Mouse (Mus musculus): ENCODE measurements around the gene Tsc1. TPM values are rescaled to one million over a fixed set of nuclear protein-coding genes. Genes with fewer than 3 reads are reported as not detected.

Gene Tsc1
- total RNA-seq, 2 experiments from 2014 or later, result 17.6 to 19.6 TPM

DNA sequence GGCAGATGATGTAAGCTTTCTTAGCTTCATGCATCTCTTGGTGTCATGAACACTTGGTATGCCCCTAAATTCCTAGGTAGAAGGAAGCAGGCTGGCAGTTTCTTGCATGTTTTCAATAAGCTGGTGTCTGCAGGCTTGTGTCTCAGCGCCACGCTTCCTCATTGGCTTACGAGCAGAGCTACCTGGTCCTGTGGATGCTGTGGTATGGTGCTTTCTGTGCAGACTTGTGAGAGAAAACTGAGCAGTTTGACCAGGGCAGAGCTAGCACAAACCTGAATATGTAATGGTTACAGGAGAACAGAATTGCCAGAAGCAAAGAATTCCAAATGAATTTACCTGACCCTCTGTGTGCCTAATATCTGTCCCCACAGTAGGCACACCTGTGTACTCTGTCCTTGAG lies 2.1 kb downstream of the Tsc1 start:
- DNase-seq, result no peak

DNA sequence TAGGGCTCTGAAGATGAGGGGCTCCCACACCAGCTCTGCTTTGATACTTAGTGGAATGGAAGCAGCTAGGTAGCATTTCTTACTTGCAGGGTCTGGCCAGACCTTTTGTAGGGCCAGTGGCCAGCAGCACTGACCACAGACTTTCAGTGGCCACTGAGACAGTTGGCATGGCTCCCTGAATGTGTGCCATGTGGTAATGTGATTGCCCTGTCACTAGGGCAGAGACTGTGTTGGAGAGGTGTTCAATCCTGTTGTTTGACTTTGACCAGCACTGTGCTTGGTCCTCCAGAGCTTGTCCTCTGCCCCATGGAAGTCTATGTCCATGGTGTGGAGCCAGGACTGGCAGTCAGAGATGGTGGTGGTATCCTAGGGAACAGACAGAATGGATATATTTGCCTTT lies 9.5 kb downstream of the Tsc1 start:
- DNase-seq, result peak; percentile 48 to 50

DNA sequence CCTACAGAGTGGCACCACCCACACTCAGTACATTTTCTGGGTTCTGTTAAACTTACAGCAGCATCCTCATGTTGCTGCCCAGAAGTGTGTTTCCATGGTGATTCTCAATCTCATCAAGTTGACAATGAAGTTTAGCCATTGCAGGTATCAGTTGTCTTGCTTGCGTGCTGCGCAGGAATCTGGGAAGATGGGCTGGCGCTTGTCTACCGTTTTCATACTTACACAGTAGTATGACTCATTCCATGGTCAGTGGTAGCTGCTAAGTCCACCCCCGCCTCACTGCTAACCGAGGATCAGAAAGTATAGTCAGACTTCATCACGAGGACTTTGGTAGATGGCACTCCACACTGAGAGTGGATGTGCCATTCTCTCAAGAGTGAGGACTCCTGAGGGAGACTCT lies 12.3 kb downstream of the Tsc1 start:
- DNase-seq, result no peak

DNA sequence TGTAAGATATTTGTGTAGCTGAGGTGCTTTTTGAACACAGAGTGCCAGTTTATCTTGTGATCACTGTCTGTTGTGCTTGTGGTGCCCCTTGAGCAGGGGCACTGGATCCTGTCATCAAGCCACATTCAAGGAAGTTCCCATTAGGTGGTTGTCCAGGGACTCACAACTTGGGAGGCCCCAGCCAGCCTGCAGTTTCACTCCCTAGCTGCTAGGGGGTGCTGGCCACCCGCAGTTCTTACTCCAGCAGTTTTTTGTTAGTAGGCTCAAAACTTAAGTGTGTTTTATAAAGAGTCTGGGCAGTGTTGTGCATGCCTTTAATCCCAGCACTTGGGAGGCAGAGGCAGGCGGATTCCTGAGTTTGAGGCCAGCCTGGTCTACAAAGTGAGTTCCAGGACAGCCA lies 13.3 kb downstream of the Tsc1 start:
- peak; percentile 33 to 39 for DNase-seq

DNA sequence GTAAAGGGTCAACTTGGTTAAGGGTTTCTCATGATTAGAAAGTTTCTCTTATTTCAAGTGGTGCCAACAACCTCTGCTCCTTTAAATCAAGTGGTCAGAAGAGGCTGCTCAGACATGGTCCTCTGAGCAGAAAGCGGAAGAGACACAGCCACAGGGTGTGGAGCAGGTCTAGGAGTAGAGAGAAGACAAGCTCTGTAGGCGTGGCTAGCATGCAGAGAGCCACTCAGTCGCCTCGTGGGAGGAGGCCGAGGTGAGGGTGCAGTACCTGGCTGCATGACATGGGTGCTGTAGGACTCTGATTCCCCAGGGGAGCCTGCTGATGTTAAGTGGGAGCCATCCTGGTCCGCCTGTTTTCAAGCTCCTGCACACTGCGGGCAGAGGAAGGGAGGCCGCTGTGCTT lies 15.2 kb downstream of the Tsc1 start:
- no peak for DNase-seq

DNA sequence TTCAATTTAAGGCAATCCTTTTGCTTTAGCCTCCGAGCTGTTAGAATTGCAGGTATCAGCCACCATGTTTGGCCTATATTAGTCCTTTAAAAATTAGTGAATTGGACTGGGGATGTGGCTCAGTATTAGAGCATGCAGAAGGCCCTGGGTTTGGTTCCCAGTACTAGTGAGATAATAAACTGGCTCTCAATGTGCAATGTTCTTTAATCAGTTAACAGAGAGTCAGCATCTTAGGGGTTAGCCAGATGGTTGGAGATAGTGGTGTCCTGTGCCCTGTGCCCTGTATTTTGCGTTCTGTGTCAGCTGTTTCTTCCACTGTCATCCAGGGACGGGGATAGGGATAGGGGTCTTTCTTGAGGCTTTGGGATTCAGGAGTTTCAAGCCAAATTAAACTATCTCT lies 21.9 kb downstream of the Tsc1 start:
- no peak for DNase-seq

DNA sequence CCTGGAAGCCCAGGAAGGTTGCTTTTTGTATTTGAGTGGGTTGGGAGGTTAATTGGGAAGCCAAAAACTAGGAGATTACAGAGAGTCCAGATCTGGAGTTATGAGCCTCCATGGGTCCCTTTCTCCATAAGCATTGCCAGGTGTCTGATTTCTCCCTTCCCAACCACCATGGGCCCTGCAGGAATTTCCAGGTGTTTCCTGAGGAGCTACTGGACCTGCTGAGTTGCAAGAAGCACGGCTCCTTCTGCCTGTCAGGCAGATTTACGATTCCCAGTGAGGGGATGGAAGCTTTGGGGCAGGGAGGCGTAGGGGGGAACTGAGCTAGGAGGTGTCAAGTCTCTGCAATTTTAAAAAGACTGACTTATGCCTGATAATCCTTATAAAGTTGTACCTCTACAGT lies 24.8 kb downstream of the Tsc1 start:
- DNase-seq, result no peak

DNA sequence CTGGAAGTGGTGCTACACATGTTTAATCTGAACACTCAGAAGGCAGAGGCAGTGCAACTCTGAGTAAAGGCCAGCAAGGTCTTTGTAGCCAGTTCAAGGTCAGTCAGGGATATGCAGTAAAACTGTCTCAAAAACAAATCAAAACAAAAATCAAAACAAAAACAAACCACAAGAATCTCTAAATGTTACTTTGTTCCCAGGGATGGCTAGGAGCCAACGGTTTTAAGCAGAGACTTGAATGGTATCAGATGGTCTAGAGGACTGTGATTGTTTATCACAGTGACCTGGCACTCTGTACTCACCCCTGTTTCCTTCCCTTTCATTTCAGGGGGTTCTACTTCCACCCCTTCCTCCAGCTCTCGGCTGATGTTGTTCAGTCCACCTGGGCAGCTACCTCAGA lies 30.4 kb downstream of the Tsc1 start:
- DNase-seq, result no peak

DNA sequence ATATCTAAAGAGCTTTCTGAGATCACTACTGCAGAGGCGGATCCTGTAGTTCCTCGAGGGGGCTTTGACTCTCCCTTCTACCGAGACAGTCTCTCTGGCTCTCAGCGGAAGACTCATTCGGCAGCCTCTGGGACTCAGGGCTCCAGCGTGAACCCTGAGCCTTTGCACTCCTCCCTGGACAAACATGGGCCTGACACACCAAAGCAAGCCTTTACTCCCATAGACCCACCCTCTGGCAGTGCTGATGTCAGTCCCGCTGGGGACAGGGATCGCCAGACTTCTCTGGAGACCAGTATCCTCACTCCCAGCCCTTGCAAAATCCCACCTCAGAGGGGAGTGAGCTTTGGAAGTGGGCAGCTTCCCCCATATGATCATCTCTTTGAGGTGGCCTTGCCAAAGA lies 35.0 kb downstream of the Tsc1 start:
- no peak for DNase-seq

DNA sequence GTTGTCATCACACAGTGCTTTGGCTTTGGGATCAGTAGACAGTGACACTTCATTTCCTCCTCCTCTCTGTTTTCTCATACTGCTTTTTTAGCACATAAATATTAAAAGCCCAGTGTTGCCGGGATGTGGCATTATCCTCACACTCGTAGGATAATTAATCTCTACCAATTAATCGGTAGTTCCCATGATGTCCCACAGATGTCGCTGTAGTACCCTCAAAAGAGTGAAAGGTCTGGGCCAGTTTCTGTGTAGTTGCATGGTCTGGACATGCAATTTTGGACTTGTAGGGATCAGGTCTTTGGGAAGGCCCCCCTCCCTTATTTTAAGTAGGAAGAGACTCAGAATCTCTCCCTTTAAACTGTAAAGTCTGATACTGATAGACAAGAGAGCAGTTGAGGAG lies 39.7 kb downstream of the Tsc1 start:
- peak in 1 of 2 experiments; percentile 19 for DNase-seq

DNA sequence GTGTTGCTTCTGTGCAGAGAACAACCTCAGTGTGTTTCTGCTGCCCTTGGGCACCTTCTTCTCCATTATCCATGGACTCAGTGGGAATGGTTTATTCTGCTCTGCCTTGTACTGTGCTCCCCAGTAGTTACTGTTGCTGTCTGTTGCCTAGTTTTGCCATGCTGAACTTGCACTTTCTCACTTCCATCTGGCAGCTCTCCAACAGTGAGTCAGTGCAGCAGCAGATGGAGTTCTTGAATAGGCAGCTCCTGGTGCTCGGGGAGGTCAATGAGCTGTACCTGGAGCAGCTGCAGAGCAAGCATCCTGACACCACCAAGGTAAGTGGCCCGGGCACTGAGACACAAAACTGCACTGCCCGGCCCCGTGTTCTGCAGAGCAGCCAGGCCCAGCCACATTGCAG lies 40.7 kb downstream of the Tsc1 start:
- peak; percentile 63 to 80 for DNase-seq

DNA sequence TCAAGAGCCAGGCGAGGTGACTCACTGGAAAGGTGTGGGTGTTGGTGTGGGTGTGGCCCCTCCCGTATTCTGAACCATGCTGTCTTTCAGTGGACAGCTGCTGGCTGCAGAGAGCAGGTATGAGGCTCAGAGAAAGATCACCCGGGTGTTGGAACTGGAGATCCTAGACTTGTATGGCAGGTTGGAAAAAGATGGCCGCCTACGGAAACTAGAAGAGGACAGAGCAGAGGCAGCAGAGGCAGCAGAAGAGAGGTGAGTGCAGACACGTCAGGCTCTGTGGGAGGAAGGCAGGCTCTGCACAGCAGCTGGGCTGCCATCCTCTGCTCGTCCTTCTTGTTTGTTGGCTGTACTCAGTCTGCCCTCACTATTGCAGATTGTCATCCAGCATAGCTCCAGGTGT lies 44.9 kb downstream of the Tsc1 start:
- DNase-seq, result no peak

DNA sequence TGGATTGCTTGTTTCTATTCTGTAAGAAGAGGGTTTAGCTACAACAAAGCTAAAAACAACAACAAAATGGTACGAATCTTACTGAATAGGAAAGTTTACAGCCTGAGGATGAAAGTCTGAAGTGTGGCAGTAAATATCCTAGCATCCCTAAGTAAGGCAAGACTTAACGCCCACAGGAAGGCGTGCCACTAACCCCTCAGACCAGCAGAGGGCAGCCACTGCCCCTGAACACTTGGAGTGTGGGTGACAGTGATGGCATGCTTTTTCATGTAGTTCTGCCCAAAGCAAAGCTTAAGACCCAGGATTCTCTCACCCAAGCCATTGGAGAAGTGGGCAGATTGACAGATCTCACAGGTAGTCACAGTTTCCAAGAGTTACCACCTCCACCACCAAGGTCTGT lies 47.4 kb downstream of the Tsc1 start:
- peak; percentile 26 to 58 for DNase-seq

DNA sequence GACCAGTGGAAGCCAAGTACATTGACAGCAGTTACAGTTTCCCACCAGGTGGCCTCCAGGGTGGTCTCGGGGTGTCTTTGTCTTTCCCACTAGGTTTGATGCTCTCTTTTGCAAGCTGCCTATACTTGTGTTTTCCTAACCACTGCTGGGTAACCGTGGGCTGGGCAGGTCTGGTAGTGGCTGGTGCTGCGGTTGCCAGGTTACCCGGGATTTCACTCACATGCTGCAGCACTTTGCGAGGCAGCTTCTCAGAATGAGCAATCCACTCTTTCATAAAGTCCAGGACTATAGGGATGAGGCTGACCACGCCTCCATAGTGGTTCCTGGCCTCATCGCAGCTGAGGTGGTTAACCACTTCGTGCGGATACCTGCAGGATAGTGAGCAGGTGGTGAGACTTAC lies 51.7 kb downstream of the Tsc1 start:
- DNase-seq, result no peak

DNA sequence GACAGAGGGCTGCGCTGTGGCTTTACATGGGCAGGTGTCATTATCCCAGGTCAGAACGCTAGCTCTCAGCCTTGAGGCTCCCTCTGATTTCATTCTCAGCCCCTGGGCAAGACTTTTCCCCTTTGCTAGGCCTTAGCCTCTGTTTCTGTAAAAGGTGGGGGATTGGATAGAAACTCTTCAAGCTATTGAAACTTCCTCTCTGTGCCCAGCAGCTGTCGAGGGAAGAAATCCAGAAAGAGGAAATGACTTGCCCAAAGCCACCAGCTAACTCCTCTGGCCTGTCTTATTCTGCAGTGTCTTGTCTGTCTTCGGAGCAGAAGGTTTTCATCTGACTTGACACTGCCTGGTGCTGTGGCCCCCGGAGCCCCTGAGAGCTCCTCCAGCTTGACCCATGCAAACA lies 57.5 kb downstream of the Tsc1 start:
- no peak for DNase-seq

DNA sequence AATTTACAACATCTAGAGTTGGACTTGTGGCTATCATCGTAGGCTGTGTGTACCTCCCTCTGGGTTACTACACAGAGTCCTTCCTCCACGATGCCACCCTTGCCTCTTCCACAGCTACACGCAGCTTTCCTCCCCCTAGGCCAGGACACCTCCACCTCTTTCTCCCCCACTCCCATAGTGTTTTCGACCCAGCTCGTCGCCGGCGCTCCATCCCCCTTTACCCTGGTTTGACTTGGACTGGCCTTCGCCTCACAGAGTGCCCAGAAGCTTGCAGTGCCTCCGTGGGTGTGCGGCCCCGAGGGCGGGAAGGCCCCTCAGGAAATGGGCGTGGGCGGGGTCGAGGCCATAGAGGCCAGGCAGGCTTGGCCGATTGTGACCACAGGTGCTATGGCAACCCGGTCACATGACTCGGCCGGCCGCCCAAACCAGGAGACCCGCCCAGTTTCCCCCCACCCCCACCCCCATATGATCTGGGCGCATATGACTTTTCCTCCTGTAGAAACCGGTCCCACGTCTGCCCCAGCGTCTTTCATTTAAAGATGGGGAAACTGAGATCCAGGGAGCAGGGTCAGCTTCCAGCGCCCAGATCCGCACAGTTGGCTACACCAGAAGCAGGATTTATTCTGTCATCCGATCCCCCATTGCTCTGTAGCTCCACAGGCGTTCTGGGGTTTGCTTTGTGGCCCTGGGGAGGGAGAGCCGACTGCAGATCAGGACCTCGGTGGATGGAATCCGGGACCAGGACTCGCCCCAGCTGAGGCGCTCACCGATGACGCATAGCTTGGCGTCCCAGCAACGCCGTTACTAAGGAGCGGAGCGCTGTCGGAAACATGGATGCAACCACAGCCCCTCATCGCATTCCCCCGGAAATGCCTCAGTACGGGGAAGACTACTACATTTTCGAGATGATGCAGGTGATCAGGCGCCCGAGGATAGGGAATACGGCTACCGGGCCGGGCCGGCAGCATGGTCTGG lies 58.6 kb downstream of the Tsc1 start, which contains the start of the genes Spaca9 and Ak8:
Gene Spaca9 (minus strand): TSS at position 367 of the 975 bp plus-strand sequence.
Gene Ak8 (plus strand): TSS at position 804 of the 975 bp plus-strand sequence.
- DNase-seq, result peak; percentile 87 to 88

DNA sequence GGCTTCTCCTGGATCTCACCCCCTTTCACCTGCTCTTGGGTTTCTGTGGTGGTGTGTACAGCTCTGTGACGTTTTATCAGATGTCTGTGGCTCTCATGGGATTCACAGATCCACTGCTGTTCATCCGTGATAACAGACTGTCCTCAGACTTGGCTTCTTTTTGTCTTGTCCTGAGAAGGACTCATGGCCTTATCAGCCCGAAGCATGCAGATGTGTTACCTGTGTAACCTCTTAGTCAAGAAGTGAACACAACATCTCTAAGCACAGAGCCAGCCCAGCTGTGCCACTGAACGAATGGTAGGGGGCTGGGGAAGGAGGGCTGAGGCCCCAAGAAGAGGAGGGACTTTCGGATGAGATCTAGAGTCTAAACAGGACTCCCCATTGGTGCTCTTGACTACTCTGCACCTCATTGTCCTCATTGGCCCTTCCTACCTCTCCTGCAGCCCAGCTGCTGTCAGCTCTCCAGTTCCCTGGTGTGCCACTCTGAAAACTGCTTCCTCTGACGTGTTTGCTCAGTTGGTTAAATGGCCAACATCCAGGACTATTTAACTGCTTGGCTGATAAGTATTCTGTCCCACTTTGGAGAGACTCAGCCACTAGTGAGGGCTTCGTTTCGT lies 60.7 kb downstream of the Tsc1 start:
- DNase-seq, result no peak

DNA sequence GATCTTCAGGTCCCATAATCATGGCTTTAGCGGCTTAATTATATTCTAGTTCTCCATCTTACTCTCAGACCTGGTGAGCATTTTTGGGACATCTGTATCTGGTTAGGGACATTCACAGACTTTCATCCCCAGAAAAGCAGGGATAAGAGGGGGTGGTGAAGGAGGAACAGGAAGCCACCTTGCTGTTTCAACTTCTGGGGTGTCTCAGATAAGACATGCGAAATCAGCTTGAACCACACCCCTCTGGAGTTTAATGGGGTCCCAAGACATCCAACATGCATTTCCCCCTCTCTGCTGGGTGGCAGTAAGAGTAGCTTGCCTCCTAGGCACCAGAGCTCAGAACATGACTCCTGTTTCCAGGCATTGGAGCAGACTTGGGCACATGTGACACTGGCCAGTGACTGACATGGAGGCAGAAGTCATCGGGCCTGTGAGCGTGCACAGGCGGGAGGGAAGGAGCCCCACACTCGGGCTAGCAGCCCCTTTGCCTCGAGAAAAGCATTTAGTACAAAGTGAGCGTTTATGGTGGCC lies 65.1 kb downstream of the Tsc1 start:
- DNase-seq, result no peak

DNA sequence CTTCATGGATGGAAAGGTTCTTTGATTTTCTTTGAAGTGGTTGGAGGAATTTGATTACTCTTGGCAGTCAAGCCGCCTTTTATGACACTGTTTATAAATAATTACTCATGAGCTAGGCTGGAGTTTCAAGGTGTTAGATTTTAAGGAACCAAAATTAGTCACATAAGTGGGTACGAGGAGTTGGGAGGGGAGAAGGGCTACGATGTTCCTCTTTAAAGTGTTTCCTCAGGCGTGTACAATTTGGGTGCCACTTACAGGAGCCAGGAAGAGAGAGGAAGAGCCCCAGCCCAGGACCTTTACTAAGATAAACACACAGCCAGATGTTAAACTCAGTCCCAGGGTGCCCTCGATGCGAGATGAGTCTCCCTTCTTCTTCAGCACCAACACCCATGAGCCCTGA lies 65.8 kb downstream of the Tsc1 start:
- DNase-seq, result no peak

DNA sequence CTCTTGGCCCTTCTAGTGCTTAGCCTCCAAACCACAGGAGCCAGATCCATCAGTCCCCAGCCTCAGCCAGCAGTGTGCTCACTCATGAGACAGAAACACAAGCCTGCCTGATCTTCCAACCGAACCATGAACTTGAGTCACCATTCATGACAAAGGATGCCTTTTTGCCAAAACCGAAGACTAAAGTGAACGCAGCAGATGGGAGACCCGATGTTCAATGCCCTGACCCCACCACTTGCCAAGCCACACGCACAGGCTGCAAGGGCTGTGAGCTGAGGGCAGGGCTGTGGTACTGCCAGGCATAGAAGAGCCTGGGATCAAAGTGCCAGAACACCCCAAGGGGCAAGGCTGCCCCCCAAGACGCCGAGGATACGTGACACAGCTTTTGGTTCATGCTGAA lies 72.0 kb downstream of the Tsc1 start:
- no peak for DNase-seq

DNA sequence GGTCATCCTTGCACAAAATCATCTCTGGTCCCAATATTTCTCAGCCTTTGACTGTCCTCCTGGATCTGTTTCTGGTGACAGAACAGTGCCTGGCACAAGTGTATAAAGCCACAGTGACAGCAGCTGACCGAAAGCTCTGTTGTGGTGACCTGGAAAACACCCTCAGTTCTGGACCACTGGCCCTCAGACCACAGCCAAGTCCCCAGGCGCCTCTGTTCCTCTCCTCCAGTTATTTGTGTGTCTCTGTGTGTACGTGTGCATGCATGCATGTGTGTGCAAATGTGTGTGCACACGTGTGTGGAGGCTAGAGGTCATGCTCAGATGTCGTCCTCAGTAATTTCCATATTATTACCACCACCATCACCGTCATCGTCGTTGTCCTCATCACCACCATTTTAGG lies 81.4 kb downstream of the Tsc1 start:
- no peak for DNase-seq

DNA sequence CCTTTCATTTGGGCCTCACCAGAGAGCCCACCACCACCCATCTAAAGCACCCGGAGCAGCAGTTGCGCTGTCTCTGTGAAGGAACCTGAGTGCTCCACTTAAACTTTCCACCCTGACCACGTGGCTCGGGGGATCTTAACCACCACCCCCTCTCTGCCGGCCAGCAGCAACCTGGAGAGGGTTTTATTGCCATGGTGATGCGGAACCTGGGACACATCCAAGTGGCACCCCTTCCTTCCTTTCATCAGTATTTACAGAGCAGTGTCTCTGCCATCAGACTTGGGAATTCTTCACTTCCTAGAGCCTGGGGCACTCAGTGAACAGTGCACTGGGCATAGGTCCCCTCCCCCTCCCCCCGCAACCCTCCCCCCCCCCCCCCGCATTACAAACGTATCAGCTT lies 82.9 kb downstream of the Tsc1 start:
- no peak for DNase-seq

DNA sequence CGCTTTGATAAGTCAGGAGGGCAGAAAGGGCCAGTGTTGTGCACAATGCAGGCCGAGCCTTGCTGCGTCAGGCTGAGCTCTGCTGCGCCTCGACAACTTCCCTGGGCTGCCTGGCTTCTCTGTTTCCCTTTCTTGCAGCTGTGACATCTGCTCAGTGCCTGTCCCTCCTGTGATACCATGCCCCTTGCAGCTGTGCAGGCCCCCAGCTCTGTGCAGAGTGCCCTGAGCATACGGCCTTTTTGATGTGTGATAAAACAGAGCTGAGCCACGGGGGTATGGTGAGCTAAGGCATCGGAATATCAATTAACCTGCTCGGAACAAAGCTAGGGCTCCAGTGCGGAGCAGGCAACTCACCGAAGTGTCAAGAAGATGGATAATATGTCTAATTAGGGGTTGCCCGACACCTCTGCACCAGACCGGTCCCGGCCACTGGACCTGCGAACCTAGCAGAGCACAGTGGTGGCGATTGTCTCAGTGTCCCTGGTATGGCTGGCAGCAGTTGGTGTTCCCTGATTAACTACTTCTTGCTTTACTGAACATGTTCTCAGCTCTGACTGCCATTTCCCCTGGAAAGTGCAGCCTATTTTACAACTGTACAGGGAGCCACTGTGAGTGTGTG lies 86.9 kb downstream of the Tsc1 start:
- no peak for DNase-seq
